Mouse (Mus musculus): Measurements from ENCODE around the gene Gpatch8. TPM values are rescaled to one million over a fixed set of nuclear protein-coding genes. Genes with fewer than 3 reads are reported as not detected.

Gpatch8 gene
- polyA plus RNA-seq, 1 experiment = 16.7 TPM

DNA sequence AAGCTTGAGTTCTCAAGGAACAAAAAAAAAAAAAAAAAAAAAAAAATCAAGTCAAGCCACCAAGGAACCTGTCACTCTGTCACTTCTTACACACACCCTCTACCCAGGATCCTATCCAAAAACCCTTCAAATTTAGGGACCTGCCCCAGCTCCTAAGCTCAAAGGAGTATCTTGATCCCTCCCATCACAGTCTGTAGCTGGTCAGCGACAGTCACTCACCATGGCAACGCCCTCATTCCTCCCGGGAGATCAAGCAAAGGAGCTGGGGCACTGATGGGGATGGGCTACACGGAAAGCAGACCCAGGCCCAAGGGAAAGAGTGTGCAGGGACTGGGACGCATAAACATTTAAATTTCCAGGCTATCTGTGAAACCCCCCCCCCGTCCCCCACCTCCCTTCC is 111.4 kb downstream of the Gpatch8 start:
- Histone ChIP-seq H3K4me1 (ENCODE audit: control insufficient read depth, insufficient read depth, low read length) (peaks cover 16% of the 10 kb centered on the region), H3K4me3 (ENCODE audit: control insufficient read depth, low read depth, low read length) (no peak overlapping the region)

DNA sequence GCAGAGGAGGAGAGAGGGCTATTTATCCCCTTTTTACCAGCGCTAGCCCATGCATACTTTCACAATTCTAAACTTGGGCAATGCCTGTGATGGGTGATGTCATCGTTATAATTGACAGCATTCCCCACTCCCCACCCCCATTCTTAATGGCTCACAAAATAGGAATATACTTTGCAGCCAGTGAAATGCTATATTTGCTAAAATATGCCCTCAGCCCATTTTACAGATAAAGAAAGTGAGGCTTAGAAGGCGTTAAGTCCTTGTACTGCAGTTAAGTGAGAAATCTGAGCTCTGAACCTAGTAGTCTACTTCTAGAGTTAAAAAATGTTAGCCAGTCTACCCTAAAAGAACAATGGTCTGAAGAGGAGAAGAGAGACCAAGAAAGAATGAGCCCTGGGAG is 111.9 kb downstream of the Gpatch8 start:
- no peak overlapping the region for H3K27ac ChIP-seq (ENCODE audit: control insufficient read depth, insufficient read depth, low read depth, low read length)
- H3K4me3 ChIP-seq (ENCODE audit: control insufficient read depth, low read depth, low read length) = no peak overlapping the region
- peaks cover 16% of the 10 kb centered on the region for H3K4me1 ChIP-seq (ENCODE audit: control insufficient read depth, insufficient read depth, low read length)
- H3K27me3 ChIP-seq (ENCODE audit: control insufficient read depth, insufficient read depth, low read length) = no peaks in the 10 kb centered on the region
- H3K36me3 ChIP-seq (ENCODE audit: control insufficient read depth, insufficient read depth, low read length) = no peaks in the 10 kb centered on the region
- TF ChIP-seq CTCF (IDR thresholded peaks at IDR 0.05; ENCODE audit: control insufficient read depth, insufficient read depth, insufficient replicate concordance, low read depth, low read length) (no peak), POLR2A (IDR thresholded peaks at IDR 0.05; ENCODE audit: control insufficient read depth, low read depth, low read length) (no peak)

More for the DNA sequence above, 111.4 kb downstream of the Gpatch8 start:
- Histone ChIP-seq H3K27me3 (ENCODE audit: control insufficient read depth, insufficient read depth, low read length) (no peaks in the 10 kb centered on the region), H3K36me3 (ENCODE audit: control insufficient read depth, insufficient read depth, low read length) (no peaks in the 10 kb centered on the region), H3K27ac (ENCODE audit: control insufficient read depth, insufficient read depth, low read depth, low read length) (no peak overlapping the region)
- TF ChIP-seq POLR2A (IDR thresholded peaks at IDR 0.05; ENCODE audit: control insufficient read depth, low read depth, low read length) (no peak), CTCF (IDR thresholded peaks at IDR 0.05; ENCODE audit: control insufficient read depth, insufficient read depth, insufficient replicate concordance, low read depth, low read length) (no peak)

DNA sequence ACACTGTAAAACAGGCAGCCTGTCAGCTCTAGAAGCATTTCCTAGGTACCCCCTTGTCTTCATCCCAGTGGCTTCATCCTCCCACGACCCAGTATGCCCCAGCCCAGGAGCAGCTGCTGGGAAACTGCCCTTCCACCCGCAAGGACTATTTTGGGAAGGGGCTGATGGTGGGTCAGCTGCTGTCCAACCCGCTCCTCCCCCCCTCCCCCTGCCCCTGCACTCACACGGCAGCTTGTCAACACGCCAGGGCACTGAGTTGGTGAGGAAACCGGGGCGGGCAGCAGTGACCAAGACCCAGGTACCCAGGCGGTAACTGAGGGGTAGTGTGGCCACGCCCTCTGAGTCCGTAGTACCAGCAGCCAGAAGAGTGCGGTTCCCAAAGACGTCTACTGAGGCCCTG is 112.5 kb downstream of the Gpatch8 start:
- H3K27ac ChIP-seq (ENCODE audit: control insufficient read depth, insufficient read depth, low read depth, low read length) = no peak overlapping the region
- H3K27me3 ChIP-seq (ENCODE audit: control insufficient read depth, insufficient read depth, low read length) = no peaks in the 10 kb centered on the region
- no peak for TF ChIP-seq CTCF (IDR thresholded peaks at IDR 0.05; ENCODE audit: control insufficient read depth, insufficient read depth, insufficient replicate concordance, low read depth, low read length)
- no peak for TF ChIP-seq POLR2A (IDR thresholded peaks at IDR 0.05; ENCODE audit: control insufficient read depth, low read depth, low read length)
- H3K36me3 ChIP-seq (ENCODE audit: control insufficient read depth, insufficient read depth, low read length) = no peaks in the 10 kb centered on the region
- peaks cover 17% of the 10 kb centered on the region for H3K4me1 ChIP-seq (ENCODE audit: control insufficient read depth, insufficient read depth, low read length)
- H3K4me3 ChIP-seq (ENCODE audit: control insufficient read depth, low read depth, low read length) = no peak overlapping the region

DNA sequence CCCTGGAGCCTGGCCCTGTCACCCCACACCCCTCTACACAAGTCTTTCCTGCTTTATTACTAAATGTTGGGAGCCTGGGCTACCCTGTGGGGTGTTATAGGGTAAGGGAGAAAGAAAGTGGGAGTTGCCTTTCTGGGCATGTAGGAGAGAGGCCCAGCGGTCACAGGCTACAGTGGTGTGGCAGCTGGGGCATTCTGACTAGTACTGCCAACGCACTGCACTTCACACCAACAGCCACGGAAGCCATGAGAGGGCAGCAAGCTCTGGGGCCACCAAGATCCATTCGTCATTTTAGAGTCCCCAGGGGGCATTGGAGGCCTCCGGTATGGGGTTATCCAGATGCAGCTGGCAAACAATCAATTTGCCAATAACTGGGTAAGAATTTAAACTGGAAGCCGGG is 114.1 kb downstream of the Gpatch8 start:
- TF ChIP-seq POLR2A (IDR thresholded peaks at IDR 0.05; ENCODE audit: control insufficient read depth, low read depth, low read length) (no peak), CTCF (IDR thresholded peaks at IDR 0.05; ENCODE audit: control insufficient read depth, insufficient read depth, insufficient replicate concordance, low read depth, low read length) (no peak)
- no peak overlapping the region for H3K4me3 ChIP-seq (ENCODE audit: control insufficient read depth, low read depth, low read length)
- no peaks in the 10 kb centered on the region for H3K36me3 ChIP-seq (ENCODE audit: control insufficient read depth, insufficient read depth, low read length)
- no peak overlapping the region for H3K27ac ChIP-seq (ENCODE audit: control insufficient read depth, insufficient read depth, low read depth, low read length)
- no peaks in the 10 kb centered on the region for H3K27me3 ChIP-seq (ENCODE audit: control insufficient read depth, insufficient read depth, low read length)
- H3K4me1 ChIP-seq (ENCODE audit: control insufficient read depth, insufficient read depth, low read length) = peaks cover 22% of the 10 kb centered on the region

DNA sequence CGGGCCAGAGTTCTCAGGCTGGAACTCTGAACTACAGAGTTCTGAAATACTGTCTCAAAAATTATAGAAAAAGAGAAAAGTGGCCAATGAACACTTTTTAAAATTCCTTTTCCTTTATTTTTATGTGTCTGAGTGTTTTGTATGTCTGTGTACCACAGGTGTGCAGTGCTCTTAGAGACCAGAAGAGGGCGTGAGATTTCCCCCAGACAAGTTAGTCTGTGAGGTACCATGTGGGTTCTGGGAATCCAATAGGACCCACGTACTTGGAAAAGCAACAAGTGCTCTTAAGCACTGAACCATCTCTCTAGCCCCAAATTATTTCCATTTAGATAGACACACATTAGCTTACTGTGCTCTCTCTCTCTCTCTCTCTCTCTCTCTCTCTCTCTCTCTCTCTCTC is 114.8 kb downstream of the Gpatch8 start:
- Histone ChIP-seq H3K27me3 (ENCODE audit: control insufficient read depth, insufficient read depth, low read length) (no peaks in the 10 kb centered on the region), H3K4me1 (ENCODE audit: control insufficient read depth, insufficient read depth, low read length) (peaks cover 18% of the 10 kb centered on the region), H3K4me3 (ENCODE audit: control insufficient read depth, low read depth, low read length) (no peak overlapping the region)

DNA sequence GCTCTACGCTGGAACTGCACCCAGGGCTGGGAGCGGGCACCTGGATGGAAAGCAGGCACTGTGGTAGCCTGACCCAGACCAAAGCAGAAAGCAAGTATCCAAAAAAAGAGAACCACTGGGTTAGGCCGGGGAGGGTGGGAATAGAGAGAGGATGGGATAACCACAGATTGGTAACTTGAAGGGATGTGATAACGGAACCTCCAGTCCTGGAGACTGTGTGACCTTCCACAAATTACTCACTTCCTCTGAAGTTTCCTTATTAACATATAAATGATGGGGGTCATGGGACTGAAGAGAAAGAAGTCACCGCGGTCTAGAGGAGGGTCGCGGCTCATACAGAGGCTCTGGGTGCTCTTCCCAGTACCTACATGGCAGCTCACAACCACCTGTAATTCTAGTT is 115.9 kb downstream of the Gpatch8 start:
- Histone ChIP-seq H3K36me3 (ENCODE audit: control insufficient read depth, insufficient read depth, low read length) (no peaks in the 10 kb centered on the region), H3K27me3 (ENCODE audit: control insufficient read depth, insufficient read depth, low read length) (no peaks in the 10 kb centered on the region), H3K27ac (ENCODE audit: control insufficient read depth, insufficient read depth, low read depth, low read length) (no peak overlapping the region), H3K4me1 (ENCODE audit: control insufficient read depth, insufficient read depth, low read length) (peaks cover 16% of the 10 kb centered on the region), H3K4me3 (ENCODE audit: control insufficient read depth, low read depth, low read length) (no peak overlapping the region)
- TF ChIP-seq POLR2A (IDR thresholded peaks at IDR 0.05; ENCODE audit: control insufficient read depth, low read depth, low read length) = no peak
- no peak for TF ChIP-seq CTCF (IDR thresholded peaks at IDR 0.05; ENCODE audit: control insufficient read depth, insufficient read depth, insufficient replicate concordance, low read depth, low read length)

More for the DNA sequence above, 114.8 kb downstream of the Gpatch8 start:
- H3K27ac ChIP-seq (ENCODE audit: control insufficient read depth, insufficient read depth, low read depth, low read length) = no peak overlapping the region
- H3K36me3 ChIP-seq (ENCODE audit: control insufficient read depth, insufficient read depth, low read length) = no peaks in the 10 kb centered on the region
- TF ChIP-seq POLR2A (IDR thresholded peaks at IDR 0.05; ENCODE audit: control insufficient read depth, low read depth, low read length) (no peak), CTCF (IDR thresholded peaks at IDR 0.05; ENCODE audit: control insufficient read depth, insufficient read depth, insufficient replicate concordance, low read depth, low read length) (no peak)

DNA sequence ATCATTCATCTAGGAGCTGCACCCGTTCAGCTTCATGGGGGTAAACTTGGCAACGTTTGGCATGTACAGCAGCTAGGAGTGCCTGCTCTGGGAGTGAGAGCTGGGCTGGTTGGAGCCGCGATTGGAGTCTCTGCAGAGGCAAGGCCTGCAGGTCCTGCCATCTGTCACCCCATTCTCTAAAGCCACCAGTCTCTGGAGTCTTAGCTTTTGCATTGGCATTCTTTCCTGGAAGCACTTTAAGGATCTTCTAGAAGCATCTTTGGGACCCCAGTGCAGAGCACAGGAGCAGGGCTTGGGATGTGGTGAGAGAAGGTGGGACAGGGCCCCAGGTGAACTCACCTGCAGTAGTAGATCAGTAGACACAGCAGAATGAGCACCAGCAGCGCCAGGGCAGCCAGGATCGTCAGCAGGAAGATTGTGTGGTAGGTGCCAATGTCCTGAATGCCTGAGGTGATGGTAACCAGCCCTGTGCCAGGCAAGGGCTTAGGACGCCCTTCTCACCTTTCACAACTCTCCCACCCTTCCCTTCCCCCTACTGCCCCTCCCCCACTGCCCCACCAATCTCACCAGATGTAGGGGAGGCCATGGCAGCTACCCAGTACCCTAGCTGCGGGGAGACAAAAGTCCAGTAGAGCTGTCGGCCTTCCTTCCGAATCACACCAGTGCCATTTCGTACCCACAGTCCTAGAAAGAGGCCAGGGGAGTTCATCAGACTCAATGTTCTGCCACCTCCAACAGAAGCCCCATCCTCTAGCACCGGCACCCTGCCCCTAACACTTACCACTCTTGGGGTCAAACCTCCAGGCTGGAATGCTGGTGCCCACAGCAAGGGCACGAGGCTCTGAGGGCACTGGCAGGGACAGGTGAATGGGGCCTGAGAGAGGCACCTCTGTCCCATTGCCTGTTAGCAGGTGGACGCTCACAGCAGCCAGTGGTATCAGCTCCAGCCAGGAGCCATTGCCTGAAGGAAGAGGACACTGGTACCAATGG is 116.8 kb downstream of the Gpatch8 start:
- Histone ChIP-seq H3K27ac (ENCODE audit: control insufficient read depth, insufficient read depth, low read depth, low read length) (no peak overlapping the region), H3K4me1 (ENCODE audit: control insufficient read depth, insufficient read depth, low read length) (peaks cover 16% of the 10 kb centered on the region), H3K27me3 (ENCODE audit: control insufficient read depth, insufficient read depth, low read length) (no peaks in the 10 kb centered on the region), H3K36me3 (ENCODE audit: control insufficient read depth, insufficient read depth, low read length) (no peaks in the 10 kb centered on the region), H3K4me3 (ENCODE audit: control insufficient read depth, low read depth, low read length) (no peak overlapping the region)
- TF ChIP-seq POLR2A (IDR thresholded peaks at IDR 0.05; ENCODE audit: control insufficient read depth, low read depth, low read length) = no peak
- no peak for TF ChIP-seq CTCF (IDR thresholded peaks at IDR 0.05; ENCODE audit: control insufficient read depth, insufficient read depth, insufficient replicate concordance, low read depth, low read length)

All from testis, adult 2 months (tissue).